Mouse (Mus musculus) MEL (cell line): ENCODE measurements around the gene Nup210l.

Experiments
- CTCF ChIP-seq, 3 experiments: IDR thresholded peaks in 2 of 3; conservative IDR thresholded peaks in 1 of 3; 2 replicates each; pipeline ENCODE4 v1.5.1; 2011 to 2012; ENCODE audit warnings: low read length in 3 of 3, low read depth in 2 of 3, mild to moderate bottlenecking in 2 of 3, improper control_type of control experiment in 1 of 3, inconsistent platforms in 1 of 3, mixed read lengths in 1 of 3, moderate library complexity in 1 of 3; ENCODE audit not compliant: control insufficient read depth in 1 of 3, insufficient read depth in 1 of 3, poor library complexity in 1 of 3, severe bottlenecking in 1 of 3
- ELF1 ChIP-seq: IDR thresholded peaks from 2 replicates; pipeline ENCODE4 v1.6.1; 2014; ENCODE audit warnings: low read depth, mild to moderate bottlenecking, inconsistent platforms, low read length, improper control_type of control experiment, moderate library complexity
- POLR2A ChIP-seq, 2 experiments: IDR thresholded peaks; 2 replicates each; pipeline ENCODE4 v1.6.1; 2011 to 2012; ENCODE audit warnings: low read length in 2 of 2, mild to moderate bottlenecking in 2 of 2, control low read depth in 1 of 2, improper control_type of control experiment in 1 of 2, low read depth in 1 of 2, moderate library complexity in 1 of 2; ENCODE audit not compliant: control insufficient read depth in 1 of 2, insufficient read depth in 1 of 2, poor library complexity in 1 of 2
- POLR2AphosphoS2 ChIP-seq: IDR thresholded peaks from 2 replicates; pipeline ENCODE4 v1.6.1; 2011; ENCODE audit warnings: low read length, improper control_type of control experiment
- SIN3A ChIP-seq: IDR thresholded peaks from 2 replicates; pipeline ENCODE4 v1.6.1; 2012; ENCODE audit warnings: low read length, improper control_type of control experiment, inconsistent platforms
- ZC3H11A ChIP-seq: IDR thresholded peaks from 2 replicates; pipeline ENCODE4 v1.6.1; 2012; ENCODE audit warnings: low read depth, mild to moderate bottlenecking, inconsistent platforms, low read length, improper control_type of control experiment

- TF ChIP-seq ELF1, result no peak
- TF ChIP-seq POLR2A (IDR thresholded peaks at IDR 0.05; ENCODE audit: control insufficient read depth in 1 of 2, insufficient read depth in 1 of 2, low read depth in 1 of 2, low read length in 2 of 2, poor library complexity in 1 of 2), result no peak
- TF ChIP-seq CTCF (IDR thresholded peaks at IDR 0.05 in 2 of 3, conservative IDR thresholded peaks at IDR 0.05 in 1 of 3; ENCODE audit: control insufficient read depth in 1 of 3, insufficient read depth in 1 of 3, low read depth in 2 of 3, low read length in 3 of 3, poor library complexity in 1 of 3, severe bottlenecking in 1 of 3), result no peak
- TF ChIP-seq POLR2AphosphoS2, result no peak
- no peak for TF ChIP-seq ZC3H11A
- TF ChIP-seq SIN3A, result no peak
Observed at GRCm38 (mm10) chr3:90118132-90118790, 14.3 kb downstream of the Nup210l start.
